Mouse (Mus musculus) liver, embryonic 15.5 days (tissue): Measurements from ENCODE around the gene Irf3. TPM values are rescaled to one million over a fixed set of nuclear protein-coding genes. Genes with fewer than 3 reads are reported as not detected.
"Not testable (repeated sequence)": the region's sequence is repeated elsewhere in the genome, so short reads cannot be mapped to it uniquely, and the experiment has no call there.

Experiments used
- ATAC-seq: fragments of 200-750 bp; cut with Nextera tagmentation; 2 replicates; pipeline ENCODE4 v1.8.0; 2017; ENCODE audit warnings: moderate number of reproducible peaks, mild to moderate bottlenecking, moderate library complexity; ENCODE audit not compliant: insufficient read depth
- H3K27ac ChIP-seq: fragments of 300-500 bp; sonication (generic); replicated peaks from 2 replicates; pipeline ENCODE4 v1.5.1; 2015; ENCODE audit warnings: mild to moderate bottlenecking, inconsistent platforms
- H3K27me3 ChIP-seq: fragments of 300-500 bp; sonication (generic); 2 replicates; pipeline ENCODE4 v1.6.1; 2015; ENCODE audit warnings: mild to moderate bottlenecking, inconsistent platforms
- H3K36me3 ChIP-seq: fragments of 300-500 bp; sonication (generic); replicated peaks from 2 replicates; pipeline ENCODE4 v1.6.1; 2015; ENCODE audit warnings: moderate library complexity, mild to moderate bottlenecking, inconsistent platforms
- H3K4me1 ChIP-seq: fragments of 300-500 bp; sonication (generic); replicated peaks from 2 replicates; pipeline ENCODE4 v1.6.1; 2015; ENCODE audit warnings: inconsistent platforms
- H3K4me2 ChIP-seq: fragments of 300-500 bp; sonication (generic); 2 replicates; pipeline ENCODE4 v1.6.1; 2015; ENCODE audit warnings: moderate library complexity, mild to moderate bottlenecking, inconsistent platforms
- H3K4me3 ChIP-seq: fragments of 300-500 bp; sonication (generic); replicated peaks from 2 replicates; pipeline ENCODE4 v1.5.1; 2015; ENCODE audit warnings: mild to moderate bottlenecking, inconsistent platforms
- H3K9ac ChIP-seq: fragments of 300-500 bp; sonication (generic); 2 replicates; pipeline ENCODE4 v1.6.1; 2015; ENCODE audit warnings: moderate library complexity, mild to moderate bottlenecking, inconsistent platforms
- H3K9me3 ChIP-seq: fragments of 300-500 bp; sonication (generic); replicated peaks from 2 replicates; pipeline ENCODE4 v1.6.1; 2016; ENCODE audit warnings: inconsistent platforms
- WGBS: fragments of 180-500 bp; shearing (Covaris S2); methylation state at CpG from one replicate; pipeline ENCODE4 v1.1.7; 2015; ENCODE audit warnings: mixed read lengths; ENCODE audit not compliant: insufficient replicate concordance; 5-methylcytosine and 5-hydroxymethylcytosine counted together
- polyA plus RNA-seq: library from polyadenylated mRNA; unstranded; fragments of >200 nt; fragmentation: Nextera tagmentation; extraction: Ambion mirVana; gene quantifications from 2 replicates; pipeline ENCODE4 v1.2.1, GENCODE M21; 2015

Irf3 gene
- polyA plus RNA-seq, 1 experiment from 2014 or later = 39.4 TPM

DNA sequence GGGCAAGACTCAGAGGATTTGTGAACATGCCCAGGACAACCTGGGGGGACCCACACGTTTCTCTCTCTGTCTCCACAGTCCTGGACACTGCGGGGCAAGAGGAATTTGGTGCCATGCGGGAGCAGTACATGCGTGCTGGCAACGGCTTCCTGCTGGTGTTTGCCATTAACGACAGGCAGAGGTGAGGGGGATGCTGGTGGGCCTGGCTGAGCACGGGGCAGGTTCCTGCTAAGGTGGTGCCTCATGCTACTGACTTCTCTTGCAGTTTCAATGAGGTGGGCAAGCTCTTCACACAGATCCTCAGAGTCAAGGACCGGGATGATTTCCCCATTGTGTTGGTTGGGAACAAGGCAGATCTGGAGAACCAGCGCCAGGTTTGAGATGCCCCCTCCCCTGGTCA, 22.8 kb downstream of the Irf3 start:
- Histone ChIP-seq H3K27me3 (peaks cover 39% of the 10 kb centered on the region), H3K36me3 (no peaks in the 10 kb centered on the region), H3K9ac (no peak overlapping the region), H3K4me3 (no peak overlapping the region), H3K4me1 (peaks cover 39% of the 10 kb centered on the region), H3K4me2 (no peak overlapping the region), H3K9me3 (no peaks in the 10 kb centered on the region), H3K27ac (no peak overlapping the region)
- no peak for ATAC-seq
- 72% methylated on average over 9 of the region's 9 CpGs for WGBS

DNA sequence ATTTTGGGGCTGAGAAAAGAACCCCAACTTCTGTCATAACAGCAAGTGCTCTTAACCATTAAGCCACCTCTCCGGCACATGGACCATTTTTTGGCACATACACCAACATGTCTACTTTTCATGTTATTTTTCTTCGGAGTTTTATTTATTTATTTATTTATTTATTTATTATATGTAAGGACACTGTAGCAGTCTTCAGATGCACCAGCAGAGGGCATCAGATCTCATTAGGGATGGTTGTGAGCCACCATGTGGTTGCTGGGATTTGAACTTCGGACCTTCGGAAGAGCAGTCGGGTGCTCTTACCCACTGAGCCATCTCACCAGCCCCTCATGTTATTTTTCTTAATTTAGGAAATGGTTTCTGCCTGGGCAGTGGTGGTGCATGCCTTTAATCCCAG, 26.3 kb downstream of the Irf3 start:
- H3K27ac ChIP-seq, H3K4me2 ChIP-seq, H3K4me3 ChIP-seq, H3K9ac ChIP-seq, H3K9me3 ChIP-seq, ATAC-seq: not testable (repeated sequence)
- H3K36me3 ChIP-seq = peaks cover 15% of the 10 kb centered on the region
- peaks cover 30% of the 10 kb centered on the region for H3K27me3 ChIP-seq
- peaks cover 18% of the 10 kb centered on the region for H3K4me1 ChIP-seq
- 57% methylated on average over 5 of the region's 5 CpGs for WGBS

DNA sequence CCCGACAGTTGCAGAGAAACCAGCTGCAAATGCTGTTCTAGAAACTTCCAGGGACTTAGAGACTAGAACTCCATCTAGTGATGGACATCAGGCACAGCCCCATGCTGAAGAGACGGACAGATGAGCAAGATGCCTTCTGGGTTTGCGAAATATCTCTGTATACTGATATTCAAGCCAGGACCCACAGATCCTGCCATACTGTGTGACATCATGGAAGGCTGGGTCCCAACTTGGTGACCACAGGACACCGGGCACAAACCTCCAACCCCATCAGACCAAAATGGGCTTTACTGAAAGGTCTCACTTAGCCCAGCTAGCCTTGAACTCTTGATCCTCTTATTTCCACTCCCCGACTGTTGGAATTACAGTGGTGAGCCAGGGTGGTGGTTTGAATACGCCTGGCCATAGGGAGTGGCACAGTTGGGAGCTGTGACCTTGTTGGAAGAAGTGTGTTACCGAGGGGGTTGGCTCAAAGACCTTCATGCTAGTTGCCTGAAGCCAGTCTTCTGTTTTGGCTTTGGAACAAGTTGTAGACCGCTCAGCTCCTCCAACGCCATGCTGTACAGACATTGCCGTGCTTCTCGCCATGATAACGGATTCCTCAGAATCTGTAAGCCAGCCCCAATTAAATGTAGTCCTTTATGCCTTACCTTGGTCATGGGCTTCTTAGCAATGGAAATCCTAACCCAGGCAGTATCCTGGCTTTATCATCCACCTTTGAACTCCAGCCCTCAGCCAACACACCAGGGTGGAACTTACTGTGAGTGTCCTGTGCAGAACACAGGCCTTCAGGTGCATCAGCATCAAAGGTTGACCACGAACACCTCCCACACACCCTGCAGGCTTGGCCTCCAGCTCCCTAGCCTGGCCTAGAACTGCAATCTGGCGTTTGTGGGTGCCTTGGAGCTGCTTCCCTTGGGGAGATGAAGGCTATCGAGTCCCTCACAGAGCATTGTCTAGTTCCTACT, 27.1 kb downstream of the Irf3 start:
- H3K36me3 ChIP-seq = peaks cover 22% of the 10 kb centered on the region
- peaks cover 11% of the 10 kb centered on the region; the same call in 1 of the 2 replicates for H3K4me1 ChIP-seq
- H3K27ac ChIP-seq = no peak overlapping the region
- no peaks in the 10 kb centered on the region for H3K9me3 ChIP-seq
- H3K4me2 ChIP-seq = no peak overlapping the region
- no peak overlapping the region for H3K9ac ChIP-seq
- WGBS = 65% methylated on average over 15 of the region's 15 CpGs
- no peak overlapping the region for H3K4me3 ChIP-seq
- peaks cover 22% of the 10 kb centered on the region for H3K27me3 ChIP-seq
- ATAC-seq = no peak

DNA sequence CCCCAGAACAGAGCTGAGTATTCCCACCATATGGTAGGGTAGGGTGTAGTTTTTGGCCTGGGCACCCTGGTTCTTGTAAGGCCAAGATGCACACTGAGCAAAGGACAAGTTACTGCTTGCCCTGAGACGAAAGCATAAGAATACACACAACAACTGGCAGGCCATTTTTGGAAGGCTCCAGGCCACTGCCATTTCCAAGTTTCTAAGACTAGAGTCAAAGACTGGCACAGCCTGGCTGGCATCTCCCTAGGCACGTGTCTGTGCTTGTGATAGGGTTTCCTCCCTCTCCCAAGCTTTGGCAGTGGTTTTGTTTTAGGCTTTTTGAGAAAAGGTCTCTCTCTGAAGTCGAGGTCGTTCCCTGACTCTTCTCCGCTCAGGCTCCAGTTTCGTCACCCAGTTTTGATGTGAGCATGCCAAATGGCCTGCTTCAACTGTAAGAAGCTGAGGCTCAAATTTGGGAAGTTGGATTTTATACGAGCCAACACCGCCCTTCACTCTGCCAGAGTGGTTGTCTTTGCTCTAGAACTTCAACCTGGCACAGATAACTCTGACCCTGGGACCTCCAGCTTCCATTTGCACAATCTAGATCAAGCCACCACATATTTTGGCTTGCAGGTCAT, 28.3 kb downstream of the Irf3 start:
- no peak overlapping the region for H3K4me3 ChIP-seq
- no peak overlapping the region for H3K9ac ChIP-seq
- H3K4me1 ChIP-seq = peaks cover 11% of the 10 kb centered on the region; the same call in 1 of the 2 replicates
- H3K9me3 ChIP-seq = no peaks in the 10 kb centered on the region
- H3K36me3 ChIP-seq = peaks cover 33% of the 10 kb centered on the region
- ATAC-seq = no peak
- H3K27me3 ChIP-seq = 0 out of 2 replicates have a peak, but pooled peaks cover 10% of the 10 kb centered on the region
- 54% methylated on average over 8 of the region's 8 CpGs for WGBS
- no peak overlapping the region for H3K4me2 ChIP-seq
- H3K27ac ChIP-seq = no peak overlapping the region

DNA sequence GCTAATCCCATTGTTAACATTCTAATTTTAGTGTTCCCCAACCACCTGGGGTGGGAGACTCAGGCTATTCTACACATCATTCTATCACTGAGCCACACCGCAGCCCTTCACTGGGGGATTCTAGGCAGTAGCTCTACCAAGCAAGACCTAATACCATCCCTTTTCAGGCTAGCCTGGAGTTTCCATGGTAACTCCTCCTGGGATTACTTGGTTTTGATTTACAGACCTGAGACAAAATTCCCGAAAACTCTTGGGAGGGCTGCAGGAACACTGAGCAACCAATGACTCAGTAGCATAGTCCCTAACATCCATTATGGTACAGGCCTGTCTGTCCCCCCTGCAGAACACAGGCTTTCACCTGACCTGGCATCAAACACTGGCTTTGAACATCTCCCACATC, 28.8 kb downstream of the Irf3 start:
- Histone ChIP-seq H3K9me3 (no peaks in the 10 kb centered on the region), H3K27me3 (0 out of 2 replicates have a peak, but pooled peaks cover 5% of the 10 kb centered on the region)

DNA sequence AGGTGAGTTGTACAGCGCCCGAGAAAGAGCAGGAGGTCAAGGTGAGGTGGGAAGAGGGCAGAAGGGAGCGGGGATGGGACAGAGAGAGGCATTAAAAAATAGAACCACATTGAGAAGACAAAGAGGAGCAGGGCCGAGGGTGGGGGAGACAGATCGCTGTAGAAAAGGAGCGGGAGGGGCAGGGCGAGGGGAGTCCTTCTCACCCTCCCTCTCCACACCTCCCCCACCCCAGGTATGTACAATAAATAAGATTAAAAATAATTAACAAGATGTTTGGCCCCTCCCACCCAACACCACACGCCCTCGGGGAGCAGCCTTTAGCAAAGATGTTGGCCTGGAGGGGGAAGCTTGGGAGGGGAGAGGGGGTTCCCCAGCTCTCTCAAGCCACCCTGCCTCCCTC, 30.3 kb downstream of the Irf3 start:
- ATAC-seq = no peak
- Histone ChIP-seq H3K9ac (no peak overlapping the region), H3K4me1 (peaks cover 11% of the 10 kb centered on the region; the same call in 1 of the 2 replicates), H3K4me2 (no peak overlapping the region), H3K27me3 (no peaks in the 10 kb centered on the region), H3K9me3 (no peaks in the 10 kb centered on the region), H3K36me3 (peaks cover 54% of the 10 kb centered on the region), H3K27ac (no peak overlapping the region), H3K4me3 (no peak overlapping the region)
- WGBS = 75% methylated on average over 9 of the region's 9 CpGs

More for the DNA sequence above, 28.8 kb downstream of the Irf3 start:
- 82% methylated on average over 2 of the region's 2 CpGs for WGBS
- H3K4me1 ChIP-seq = peaks cover 11% of the 10 kb centered on the region; the same call in 1 of the 2 replicates
- H3K27ac ChIP-seq = no peak overlapping the region
- no peak overlapping the region for H3K9ac ChIP-seq
- H3K4me3 ChIP-seq = no peak overlapping the region
- ATAC-seq = no peak
- peaks cover 38% of the 10 kb centered on the region for H3K36me3 ChIP-seq
- H3K4me2 ChIP-seq = no peak overlapping the region

DNA sequence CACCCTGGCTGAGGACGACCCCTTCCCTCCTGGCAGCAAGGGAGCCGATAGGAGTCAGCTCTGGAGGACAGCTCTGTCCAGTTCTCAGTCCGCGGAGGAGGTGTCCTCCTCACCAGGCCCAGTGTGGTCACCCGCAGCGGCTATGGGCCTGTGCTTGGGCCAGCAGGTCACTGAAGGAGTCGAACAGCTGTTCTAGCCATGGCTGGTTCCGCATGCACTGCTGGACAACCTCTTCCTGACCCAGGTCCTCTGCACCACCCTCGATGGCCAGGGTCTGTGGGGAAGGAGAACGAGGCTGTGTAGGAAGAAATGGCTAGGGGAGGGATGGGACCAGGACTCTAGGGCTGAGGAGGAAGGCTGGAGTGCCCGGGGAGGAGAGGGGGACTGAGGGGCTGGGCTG, 30.9 kb downstream of the Irf3 start:
- H3K9me3 ChIP-seq = no peaks in the 10 kb centered on the region
- H3K4me1 ChIP-seq = peaks cover 11% of the 10 kb centered on the region; the same call in 1 of the 2 replicates
- no peak overlapping the region for H3K27ac ChIP-seq
- no peak overlapping the region for H3K4me3 ChIP-seq
- 78% methylated on average over 11 of the region's 11 CpGs for WGBS
- ATAC-seq = no peak
- H3K36me3 ChIP-seq = peaks cover 59% of the 10 kb centered on the region
- H3K4me2 ChIP-seq = no peak overlapping the region
- no peak overlapping the region for H3K9ac ChIP-seq
- H3K27me3 ChIP-seq = no peaks in the 10 kb centered on the region

DNA sequence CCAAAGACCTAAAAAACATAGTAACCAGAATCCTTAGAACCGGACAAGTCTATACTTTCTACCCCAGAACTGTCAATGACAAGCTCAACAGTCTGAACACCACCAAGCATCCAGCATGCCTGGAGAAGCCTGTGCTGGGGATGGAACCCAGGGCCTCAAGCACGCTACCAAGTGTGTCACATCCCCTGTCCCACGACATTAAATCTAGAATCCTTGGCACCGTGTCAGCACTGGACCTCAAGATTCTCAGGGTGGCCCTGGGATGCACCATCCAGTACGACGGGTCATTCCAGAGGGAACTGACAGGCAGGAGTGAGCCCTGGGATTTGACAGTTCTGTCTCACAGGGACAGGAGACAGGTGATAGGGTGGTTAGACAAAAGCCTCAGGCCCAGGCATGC, 32.5 kb downstream of the Irf3 start:
- no peak for ATAC-seq
- WGBS = 79% methylated on average over 6 of the region's 6 CpGs
- H3K36me3 ChIP-seq = peaks cover 76% of the 10 kb centered on the region

DNA sequence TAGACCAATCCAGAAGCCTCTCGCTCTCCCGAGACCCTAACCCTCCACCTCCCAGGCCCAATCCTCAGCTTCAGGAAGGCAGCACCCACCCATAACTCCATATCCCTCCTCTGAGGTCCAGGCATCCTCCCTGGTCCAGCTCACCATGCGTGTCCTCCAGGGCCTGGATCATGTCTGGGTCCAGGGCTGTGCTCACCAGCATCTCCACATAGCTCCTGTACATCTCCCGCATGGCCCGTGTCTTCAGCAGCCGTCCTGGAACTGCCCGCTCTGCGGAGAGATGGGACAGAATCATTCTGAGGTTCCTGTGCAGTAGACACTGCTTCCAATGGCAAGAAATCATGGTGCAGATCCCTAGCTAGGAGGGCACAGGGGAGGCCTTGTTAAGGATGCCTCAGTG, 33.4 kb downstream of the Irf3 start:
- Histone ChIP-seq H3K4me2 (no peak overlapping the region), H3K4me1 (no peaks in the 10 kb centered on the region; the same call in 1 of the 2 replicates), H3K27ac (no peak overlapping the region), H3K36me3 (peaks cover 84% of the 10 kb centered on the region), H3K4me3 (no peak overlapping the region), H3K9me3 (no peaks in the 10 kb centered on the region), H3K27me3 (no peaks in the 10 kb centered on the region), H3K9ac (no peak overlapping the region)
- 86% methylated on average over 8 of the region's 8 CpGs for WGBS
- no peak for ATAC-seq

More for the DNA sequence above, 32.5 kb downstream of the Irf3 start:
- Histone ChIP-seq H3K4me2 (no peak overlapping the region), H3K4me3 (no peak overlapping the region), H3K9ac (no peak overlapping the region), H3K27me3 (no peaks in the 10 kb centered on the region), H3K9me3 (no peaks in the 10 kb centered on the region), H3K4me1 (peaks cover 2% of the 10 kb centered on the region; the same call in 1 of the 2 replicates), H3K27ac (no peak overlapping the region)

DNA sequence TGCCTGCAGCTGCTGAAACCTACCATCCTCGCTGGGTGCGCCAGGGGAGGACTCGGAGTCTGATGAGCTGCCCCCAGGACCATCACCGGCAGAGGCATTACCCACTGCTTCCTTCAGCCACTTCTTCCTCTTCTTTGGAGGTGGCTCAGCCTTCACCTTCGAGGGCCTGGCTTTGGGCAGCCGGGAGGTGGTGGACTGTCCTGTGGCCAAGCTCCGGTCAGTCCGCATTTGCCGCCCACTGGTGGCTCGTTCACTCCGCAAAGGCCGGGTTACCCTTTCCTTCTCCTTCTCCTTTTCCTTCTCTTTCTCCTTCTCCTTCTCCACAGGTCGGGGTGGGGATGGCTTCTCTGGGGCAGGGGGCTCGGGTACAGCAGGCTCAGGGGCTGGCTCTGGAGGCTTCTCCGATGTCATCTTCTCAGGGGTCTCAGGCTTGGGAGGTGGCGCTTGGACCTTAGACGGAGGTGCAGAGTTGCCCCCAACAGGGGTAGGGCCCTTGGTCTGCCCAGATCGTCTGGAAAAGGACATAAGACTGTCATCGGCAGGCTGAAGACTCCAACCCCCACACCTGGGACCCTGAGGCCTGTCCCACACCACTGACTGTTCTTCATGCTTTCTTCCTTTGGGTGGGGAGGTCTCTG, 36.4 kb downstream of the Irf3 start:
- H3K4me3 ChIP-seq = no peak overlapping the region
- peaks cover 97% of the 10 kb centered on the region for H3K36me3 ChIP-seq
- H3K4me1 ChIP-seq = 0 out of 2 replicates have a peak, but pooled peaks cover 6% of the 10 kb centered on the region
- H3K4me2 ChIP-seq = no peak overlapping the region
- no peak overlapping the region for H3K27ac ChIP-seq
- H3K27me3 ChIP-seq = no peaks in the 10 kb centered on the region
- H3K9ac ChIP-seq = no peak overlapping the region
- WGBS = 83% methylated on average over 19 of the region's 19 CpGs
- H3K9me3 ChIP-seq = no peaks in the 10 kb centered on the region
- no peak for ATAC-seq

DNA sequence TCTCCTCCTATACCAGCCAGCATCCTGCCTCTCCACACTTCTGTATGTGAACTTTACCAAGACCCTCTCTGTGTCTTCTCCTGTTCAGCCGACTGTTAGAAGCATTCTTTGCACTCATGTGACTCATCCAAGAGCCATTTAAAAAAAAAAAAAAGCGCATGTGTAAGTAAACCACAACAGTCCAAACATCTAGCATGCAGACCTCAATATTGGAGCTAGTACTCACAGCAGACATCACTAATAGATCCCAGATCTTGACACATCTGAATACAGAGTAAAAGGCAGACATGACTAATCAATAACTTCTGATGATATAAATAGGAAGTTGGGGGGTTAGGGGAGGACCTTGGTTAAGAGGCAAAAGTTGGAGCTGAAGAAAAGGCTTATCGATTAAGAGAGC, 38.2 kb downstream of the Irf3 start:
- H3K27ac ChIP-seq = no peak overlapping the region
- H3K36me3 ChIP-seq = peaks cover 99% of the 10 kb centered on the region
- no peaks in the 10 kb centered on the region for H3K9me3 ChIP-seq
- H3K4me3 ChIP-seq = no peak overlapping the region
- no peak overlapping the region for H3K4me2 ChIP-seq
- ATAC-seq = no peak
- H3K4me1 ChIP-seq = 0 out of 2 replicates have a peak, but pooled peaks cover 6% of the 10 kb centered on the region
- no peaks in the 10 kb centered on the region for H3K27me3 ChIP-seq
- WGBS = 68% methylated on average over 3 of the region's 3 CpGs
- H3K9ac ChIP-seq = no peak overlapping the region
